Mouse (Mus musculus) left cerebral cortex, postnatal 10 days (tissue): ENCODE data around the gene Rhbg. TPM values are rescaled to one million over a fixed set of nuclear protein-coding genes. Genes with fewer than 3 reads are reported as not detected.
A peak's percentile ranks its signal among the peaks of the same experiment; 100 is the strongest.
"Not testable (repeated sequence)": the region's sequence is repeated elsewhere in the genome, so short reads cannot be mapped to it uniquely, and the experiment has no call there.

ENCODE experiments used
- DNase-seq, 2 experiments: peaks; one replicate each; pipeline ENCODE4 v3.0.0; 2021 to 2022; ENCODE audit warnings: low spot score in 2 of 2, mixed read lengths in 1 of 2; ENCODE audit errors: extremely low spot score in 1 of 2
- intact Hi-C: fragments of 180-260 bp; cut with DNase I; formaldehyde crosslinking; loops from one replicate; pipeline ENCODE4 v1.15.1; 2025
- total RNA-seq, 2 experiments: library from RNA; stranded (reverse); gene quantifications; 2 replicates each; pipeline ENCODE4 v1.2.3; 2021

Rhbg gene
- under 1 TPM; 0.26 to 0.41 TPM for total RNA-seq

GRCm38 (mm10) chr3:88254268-88254926 lies at the start of gene Rhbg:
Gene Rhbg, minus strand, starts transcription at chr3:88254709.
- DNase-seq, result peak in 1 of 2 experiments; percentile 58
- intact Hi-C loops, result no loop called here

- intact Hi-C loops, result no loop called here
- no peak for DNase-seq
Measured at GRCm38 (mm10) chr3:88299172-88299571, 44.7 kb upstream of the Rhbg start.

GRCm38 (mm10) chr3:88297321-88297851 lies 42.9 kb upstream of the Rhbg start:
- peak in 1 of 2 experiments; percentile 40 for DNase-seq
- intact Hi-C loops, result no loop called here

- intact Hi-C loops, result no loop called here
Measured at GRCm38 (mm10) chr3:88296561-88297318, 42.2 kb upstream of the Rhbg start, which contains the start of the genes Tsacc and Cct3. Gene Tsacc, minus strand, starts transcription at chr3:88296999. Gene Cct3, plus strand, starts transcription at chr3:88297116.

GRCm38 (mm10) chr3:88296110-88296560 lies 41.6 kb upstream of the Rhbg start:
- intact Hi-C loops, result no loop called here
- peak; percentile 24 to 37 for DNase-seq

More at GRCm38 (mm10) chr3:88296561-88297318, 42.2 kb upstream of the Rhbg start, which contains the start of the genes Tsacc and Cct3:
- peak; percentile 97 to 98 for DNase-seq

- DNase-seq, intact Hi-C loops: not testable (repeated sequence)
Measured at GRCm38 (mm10) chr3:88295272-88295671, 40.8 kb upstream of the Rhbg start.

- no peak for DNase-seq
- intact Hi-C loops, result no loop called here
Measured at GRCm38 (mm10) chr3:88291970-88292369, 37.5 kb upstream of the Rhbg start.

GRCm38 (mm10) chr3:88288133-88288713 lies 33.7 kb upstream of the Rhbg start:
- intact Hi-C loops, DNase-seq: not testable (repeated sequence)

GRCm38 (mm10) chr3:88287110-88287509 lies 32.6 kb upstream of the Rhbg start, which contains the start of gene Gm38392:
Gene Gm38392, minus strand, starts transcription at chr3:88287210.
- DNase-seq, result no peak
- intact Hi-C loops, result no loop called here

GRCm38 (mm10) chr3:88285565-88285895 lies 31.0 kb upstream of the Rhbg start:
- DNase-seq, intact Hi-C loops: not testable (repeated sequence)

GRCm38 (mm10) chr3:88284815-88285564 lies 30.5 kb upstream of the Rhbg start:
- DNase-seq, intact Hi-C loops: not testable (repeated sequence)

- DNase-seq, intact Hi-C loops: not testable (repeated sequence)
Measured at GRCm38 (mm10) chr3:88281141-88281916, 26.8 kb upstream of the Rhbg start.

GRCm38 (mm10) chr3:88280035-88280434 lies 25.5 kb upstream of the Rhbg start:
- DNase-seq, result no peak
- intact Hi-C loops, result no loop called here

- intact Hi-C loops, result no loop called here
- peak in 1 of 2 experiments; percentile 36 for DNase-seq
Measured at GRCm38 (mm10) chr3:88276529-88277143, 22.1 kb upstream of the Rhbg start.

- no peak for DNase-seq
- intact Hi-C loops, result no loop called here
Measured at GRCm38 (mm10) chr3:88276121-88276520, 21.6 kb upstream of the Rhbg start.

- intact Hi-C loops, result no loop called here
- DNase-seq, result no peak
Measured at GRCm38 (mm10) chr3:88274002-88274401, 19.5 kb upstream of the Rhbg start.

- intact Hi-C loops, result no loop called here
- no peak for DNase-seq
Measured at GRCm38 (mm10) chr3:88271859-88272258, 17.4 kb upstream of the Rhbg start.
